Mouse (Mus musculus): ENCODE measurements at regions not wholly inside any gene's neighbourhood (a gene's known extent, or its start where the extent isn't known, plus 50 kb on each side); places are given as distances from the start of the nearest gene placed in this dataset.

GRCm38 (mm10) chr3:37937381-37938283 lies 213.3 kb upstream of the Gm5148 start:
- ATAC-seq (no peak), DNase-seq (no peak)
- 55% methylated on average over 11 of the region's 11 CpGs for WGBS (ENCODE audit: insufficient replicate concordance)
- H3K4me1 ChIP-seq (ENCODE audit: insufficient read depth), result peaks cover 24% of the 10 kb centered on the region
- no peak overlapping the region for H3K4me3 ChIP-seq (ENCODE audit: low read depth, low read length)
- H3K36me3 ChIP-seq (replicated peaks; ENCODE audit: insufficient read depth, low read length), result no peaks in the 10 kb centered on the region
- TF ChIP-seq CTCF (IDR thresholded peaks at IDR 0.05; ENCODE audit: low read depth), result no peak
- no peak for TF ChIP-seq EP300 (IDR thresholded peaks at IDR 0.05; ENCODE audit: low read depth)
- H3K9me3 ChIP-seq (ENCODE audit: low read length), result no peaks in the 10 kb centered on the region
- H3K4me2 ChIP-seq (ENCODE audit: low read depth, low read length), result no peak overlapping the region
- H3K27ac ChIP-seq (ENCODE audit: low read depth), result no peak overlapping the region
- no peak overlapping the region for H3K9ac ChIP-seq (replicated peaks)
- no peaks in the 10 kb centered on the region for H3K27me3 ChIP-seq (ENCODE audit: insufficient read depth, low read length)

- DNase-seq (no peak), ATAC-seq (no peak)
- Histone ChIP-seq H3K4me1 (ENCODE audit: insufficient read depth) (peaks cover 24% of the 10 kb centered on the region), H3K4me2 (ENCODE audit: low read depth, low read length) (no peak overlapping the region), H3K36me3 (replicated peaks; ENCODE audit: insufficient read depth, low read length) (no peaks in the 10 kb centered on the region), H3K9ac (replicated peaks) (no peak overlapping the region), H3K4me3 (ENCODE audit: low read depth, low read length) (no peak overlapping the region), H3K27ac (ENCODE audit: low read depth) (peak overlapping the region; percentile 80), H3K27me3 (ENCODE audit: insufficient read depth, low read length) (no peaks in the 10 kb centered on the region), H3K9me3 (ENCODE audit: low read length) (no peaks in the 10 kb centered on the region)
- no peak for TF ChIP-seq EP300 (IDR thresholded peaks at IDR 0.05; ENCODE audit: low read depth)
- 65% methylated on average over 12 of the region's 12 CpGs for WGBS (ENCODE audit: insufficient replicate concordance)
Measured at GRCm38 (mm10) chr3:37936251-37936931, 212.1 kb upstream of the Gm5148 start.

- H3K27me3 ChIP-seq (ENCODE audit: insufficient read depth, low read length), result no peaks in the 10 kb centered on the region
- DNase-seq (peak; percentile 30), ATAC-seq (peak; percentile 95)
- TF ChIP-seq EP300 (IDR thresholded peaks at IDR 0.05; ENCODE audit: low read depth) (peak; percentile 48), CTCF (IDR thresholded peaks at IDR 0.05; ENCODE audit: low read depth) (no peak)
- H3K9me3 ChIP-seq (ENCODE audit: low read length), result no peaks in the 10 kb centered on the region
- no peaks in the 10 kb centered on the region for H3K36me3 ChIP-seq (replicated peaks; ENCODE audit: insufficient read depth, low read length)
- H3K4me1 ChIP-seq (ENCODE audit: insufficient read depth), result peaks cover 24% of the 10 kb centered on the region
- 22% methylated on average over 10 of the region's 10 CpGs for WGBS (ENCODE audit: insufficient replicate concordance)
- no peak overlapping the region for H3K4me3 ChIP-seq (ENCODE audit: low read depth, low read length)
- no peak overlapping the region for H3K9ac ChIP-seq (replicated peaks)
- peak overlapping the region; percentile 80 for H3K27ac ChIP-seq (ENCODE audit: low read depth)
- no peak overlapping the region for H3K4me2 ChIP-seq (ENCODE audit: low read depth, low read length)
Measured at GRCm38 (mm10) chr3:37934905-37935708, 210.8 kb upstream of the Gm5148 start.

- TF ChIP-seq CTCF (IDR thresholded peaks at IDR 0.05; ENCODE audit: low read depth) (no peak), EP300 (IDR thresholded peaks at IDR 0.05; ENCODE audit: low read depth) (no peak)
- no peak overlapping the region for H3K9ac ChIP-seq (replicated peaks)
- no peaks in the 10 kb centered on the region for H3K27me3 ChIP-seq (ENCODE audit: insufficient read depth, low read length)
- H3K4me2 ChIP-seq (ENCODE audit: low read depth, low read length), result no peak overlapping the region
- no peak for DNase-seq
- no peak overlapping the region for H3K4me3 ChIP-seq (ENCODE audit: low read depth, low read length)
- no peaks in the 10 kb centered on the region for H3K36me3 ChIP-seq (replicated peaks; ENCODE audit: insufficient read depth, low read length)
- WGBS (ENCODE audit: insufficient replicate concordance), result 65% methylated on average over 2 of the region's 2 CpGs
- no peak for ATAC-seq
- peak overlapping the region; percentile 80 for H3K27ac ChIP-seq (ENCODE audit: low read depth)
- H3K4me1 ChIP-seq (ENCODE audit: insufficient read depth), result peaks cover 24% of the 10 kb centered on the region
- H3K9me3 ChIP-seq (ENCODE audit: low read length), result no peaks in the 10 kb centered on the region
Measured at GRCm38 (mm10) chr3:37934236-37934635, 209.9 kb upstream of the Gm5148 start.

- Histone ChIP-seq H3K9ac (replicated peaks) (no peak overlapping the region), H3K9me3 (ENCODE audit: low read length) (peaks cover 2% of the 10 kb centered on the region; the same call in 1 of the 2 replicates), H3K27ac (ENCODE audit: low read depth) (no peak overlapping the region), H3K4me1 (ENCODE audit: insufficient read depth) (peaks cover 3% of the 10 kb centered on the region; the same call in 1 of the 2 replicates), H3K36me3 (replicated peaks; ENCODE audit: insufficient read depth, low read length) (no peaks in the 10 kb centered on the region), H3K27me3 (ENCODE audit: insufficient read depth, low read length) (no peaks in the 10 kb centered on the region), H3K4me3 (ENCODE audit: low read depth, low read length) (no peak overlapping the region), H3K4me2 (ENCODE audit: low read depth, low read length) (no peak overlapping the region)
- ATAC-seq, result no peak
- 81% methylated on average over 6 of the region's 6 CpGs for WGBS (ENCODE audit: insufficient replicate concordance)
- DNase-seq, result no peak
- TF ChIP-seq CTCF (IDR thresholded peaks at IDR 0.05; ENCODE audit: low read depth), result no peak
- TF ChIP-seq EP300 (IDR thresholded peaks at IDR 0.05; ENCODE audit: low read depth), result no peak
Measured at GRCm38 (mm10) chr3:37928731-37929130, 204.4 kb upstream of the Gm5148 start.
